Mouse (Mus musculus) small intestine, adult 2 months (tissue): ENCODE measurements at regions not wholly inside any gene's neighbourhood (a gene's known extent, or its start where the extent isn't known, plus 50 kb on each side); places are given as distances from the start of the nearest gene placed in this dataset.

Experiments
- H3K27ac ChIP-seq: fragments of 200-500 bp; 2 replicates; pipeline ENCODE4 v1.5.1; 2012; ENCODE audit warnings: low read depth, low read length, control low read depth, inconsistent platforms; ENCODE audit not compliant: insufficient read depth
- H3K27me3 ChIP-seq: fragments of 200-500 bp; 2 replicates; pipeline ENCODE4 v1.6.1; 2012; ENCODE audit warnings: mild to moderate bottlenecking, moderate library complexity, low read length, inconsistent platforms; ENCODE audit not compliant: control insufficient read depth, insufficient read depth
- H3K36me3 ChIP-seq: fragments of 200-500 bp; 2 replicates; pipeline ENCODE4 v1.6.1; 2012; ENCODE audit warnings: mild to moderate bottlenecking, low read length, control low read depth, inconsistent platforms; ENCODE audit not compliant: control insufficient read depth, insufficient read depth
- H3K4me1 ChIP-seq: fragments of 200-500 bp; 2 replicates; pipeline ENCODE4 v1.6.1; 2012; ENCODE audit warnings: low read length, inconsistent platforms, mixed read lengths; ENCODE audit not compliant: control insufficient read depth, insufficient read depth, insufficient read length
- H3K4me3 ChIP-seq: fragments of 200-500 bp; 2 replicates; pipeline ENCODE4 v1.5.1; 2012; ENCODE audit warnings: low read depth, mild to moderate bottlenecking, control low read depth, inconsistent platforms, low read length, moderate library complexity
- CTCF ChIP-seq: fragments of 200-500 bp; IDR thresholded peaks from 2 replicates; pipeline ENCODE4 v1.5.1; 2012; ENCODE audit warnings: low read depth, mild to moderate bottlenecking, control low read depth, inconsistent platforms, low read length, moderate library complexity, mixed read lengths; ENCODE audit not compliant: insufficient replicate concordance, insufficient read length; ENCODE audit errors: extremely low read depth
- POLR2A ChIP-seq: fragments of 200-500 bp; IDR thresholded peaks from 2 replicates; pipeline ENCODE4 v1.6.1; 2012; ENCODE audit warnings: low read depth, mild to moderate bottlenecking, control low read depth, inconsistent platforms, low read length, moderate library complexity
- WGBS: fragments of 180-500 bp; shearing (Covaris S2); methylation state at CpG from one replicate; pipeline ENCODE4 v1.1.7; 2018; 5-methylcytosine and 5-hydroxymethylcytosine counted together

GRCm38 (mm10) chr9:56554096-56554495 lies 135.7 kb downstream of the Hmg20a start:
- Histone ChIP-seq H3K4me1 (no peaks in the 10 kb centered on the region; the same call in 1 of the 2 replicates), H3K27ac (no peak overlapping the region), H3K36me3 (no peaks in the 10 kb centered on the region), H3K4me3 (no peak overlapping the region), H3K27me3 (no peaks in the 10 kb centered on the region)
- 67% methylated on average over 6 of the region's 6 CpGs for WGBS
- TF ChIP-seq POLR2A (no peak), CTCF (no peak)

- TF ChIP-seq CTCF (no peak), POLR2A (no peak)
- H3K27me3 ChIP-seq, result no peaks in the 10 kb centered on the region
- 36% methylated on average over 2 of the region's 2 CpGs for WGBS
These were observed 141.3 kb downstream of the Hmg20a start for GRCm38 (mm10) chr9:56559618-56560144.

GRCm38 (mm10) chr9:56562440-56562839 lies 144.0 kb downstream of the Hmg20a start:
- H3K4me1 ChIP-seq, result peaks cover 6% of the 10 kb centered on the region; the same call in 1 of the 2 replicates
- TF ChIP-seq CTCF (no peak), POLR2A (no peak)
- H3K4me3 ChIP-seq, result no peak overlapping the region
- no peak overlapping the region for H3K27ac ChIP-seq
- H3K27me3 ChIP-seq, result no peaks in the 10 kb centered on the region
- 58% methylated on average over 7 of the region's 7 CpGs for WGBS
- no peaks in the 10 kb centered on the region for H3K36me3 ChIP-seq

More at GRCm38 (mm10) chr9:56559618-56560144, 141.3 kb downstream of the Hmg20a start:
- no peaks in the 10 kb centered on the region for H3K36me3 ChIP-seq
- no peak overlapping the region for H3K27ac ChIP-seq
- H3K4me3 ChIP-seq, result no peak overlapping the region
- peaks cover 6% of the 10 kb centered on the region; the same call in 1 of the 2 replicates for H3K4me1 ChIP-seq

GRCm38 (mm10) chr9:56564048-56564737 lies 145.8 kb downstream of the Hmg20a start:
- 28% methylated on average over 11 of the region's 11 CpGs for WGBS
- H3K27me3 ChIP-seq, result no peaks in the 10 kb centered on the region
- H3K4me3 ChIP-seq, result no peak overlapping the region
- no peak overlapping the region for H3K27ac ChIP-seq
- TF ChIP-seq POLR2A, result no peak
- TF ChIP-seq CTCF, result no peak
- H3K36me3 ChIP-seq, result no peaks in the 10 kb centered on the region
- peaks cover 6% of the 10 kb centered on the region; the same call in 1 of the 2 replicates for H3K4me1 ChIP-seq
